11 mouse cellular contexts compared by ENCODE assay signal in the genomic region with DNA sequence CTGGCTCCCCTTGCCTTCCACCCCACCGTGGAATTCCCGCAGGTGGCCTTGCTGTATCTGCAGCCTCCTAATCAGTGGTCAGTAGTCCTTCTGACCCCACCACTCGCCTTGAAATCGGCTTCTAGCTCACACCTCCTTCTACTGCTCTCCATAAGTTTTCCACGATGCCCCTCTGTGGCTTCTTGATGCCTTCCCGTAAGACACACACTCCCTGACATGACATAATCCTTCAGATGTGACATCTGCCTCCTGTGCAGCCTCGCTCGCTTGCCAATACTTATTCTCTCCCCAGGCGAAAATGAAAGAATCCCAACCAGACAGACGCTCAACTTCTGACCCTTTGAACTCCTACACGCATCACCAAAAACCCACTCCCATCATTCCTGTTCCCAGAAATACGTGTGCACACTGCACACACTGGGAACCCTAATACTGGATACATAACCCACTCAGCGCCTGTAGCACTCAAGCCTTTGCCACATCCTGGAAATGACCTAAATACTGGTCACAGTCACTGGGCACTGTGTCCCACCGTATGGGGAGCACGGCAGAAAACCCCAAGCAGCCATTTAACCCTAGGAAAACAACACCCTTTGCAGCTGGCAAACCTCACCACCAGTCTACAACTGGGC.
DNase-seq lines count a peak whose midpoint lies in the region; ATAC-seq lines count a peak whose summit lies in the region.
"Had no signal": no experiment of that assay in that cellular context is flagged by ENCODE, and none has a peak within 500 bp of the region (broad histone marks: within the 10 kb centered on the region; RNA-seq: fewer than 3 reads in every experiment).

No protein-coding gene starts in this region.

- H3K36me3 ChIP-seq in heart, embryonic 10.5 days, result no peaks in the 10 kb centered on the region
- H3K36me3 ChIP-seq in hindbrain, embryonic 14.5 days (replicated peaks; ENCODE audit: control insufficient read depth, insufficient read depth), result no peaks in the 10 kb centered on the region
- no peaks in the 10 kb centered on the region for H3K36me3 ChIP-seq in neural tube, embryonic 14.5 days (ENCODE audit: control insufficient read depth, insufficient read depth, low read length)

- DNase-seq in heart, embryonic 10.5 days (ENCODE audit: low spot score), result no peak
- DNase-seq in heart, postnatal 25 days (ENCODE audit: low spot score), result no peak
- DNase-seq in retina, postnatal 1 day, result peak; percentile 57
- no peak for DNase-seq in retina, embryonic 14.5 days (ENCODE audit: low spot score)
- DNase-seq in hindbrain, embryonic 14.5 days (ENCODE audit: low spot score), result no peak
- no peak for DNase-seq in right cerebral cortex, postnatal 14 days
- DNase-seq: adrenal gland, postnatal 10 days; gastrocnemius, postnatal 36 days had no signal

- H3K4me3 ChIP-seq in heart, embryonic 10.5 days, result no peak overlapping the region
- H3K4me3 ChIP-seq in hindbrain, embryonic 14.5 days (replicated peaks; ENCODE audit: low read length), result no peak overlapping the region
- no peak overlapping the region for H3K4me3 ChIP-seq in neural tube, embryonic 14.5 days (ENCODE audit: low read depth, low read length)

- peak overlapping the region; percentile 47; the same call in 1 of the 2 replicates for H3K27ac ChIP-seq in heart, embryonic 10.5 days
- peak overlapping the region; percentile 43 for H3K27ac ChIP-seq in hindbrain, embryonic 14.5 days
- peak overlapping the region; percentile 44; the same call in 1 of the 2 replicates for H3K27ac ChIP-seq in neural tube, embryonic 14.5 days (ENCODE audit: low read depth, low read length)
- H3K27ac ChIP-seq: liver, embryonic 14.5 days had no signal

- WGBS in heart, embryonic 10.5 days, result 34% methylated on average over 15 of the region's 15 CpGs
- 22% methylated on average over 15 of the region's 15 CpGs for WGBS in hindbrain, embryonic 14.5 days
- 20% methylated on average over 15 of the region's 15 CpGs for WGBS in neural tube, embryonic 14.5 days

- intact Hi-C loops in heart, postnatal 25 days (cut with DNase I), result loop anchor here (5.0 kb wide), 1 partner anchor 57 kb away; no protein-coding TSS in a partner anchor

- ATAC-seq in hindbrain, embryonic 14.5 days (ENCODE audit: low FRiP score), result no peak
- no peak for ATAC-seq in neural tube, embryonic 14.5 days (ENCODE audit: low read depth)
- no peak for ATAC-seq in CD4-positive, CD25-positive, alpha-beta regulatory T cell, adult 4 months

- no peaks in the 10 kb centered on the region for H3K27me3 ChIP-seq in heart, embryonic 10.5 days (ENCODE audit: insufficient read depth, poor library complexity, severe bottlenecking)
- H3K27me3 ChIP-seq in hindbrain, embryonic 14.5 days (ENCODE audit: control insufficient read depth, insufficient read depth, low read length), result no peaks in the 10 kb centered on the region
- no peaks in the 10 kb centered on the region for H3K27me3 ChIP-seq in neural tube, embryonic 14.5 days (ENCODE audit: control insufficient read depth, insufficient read depth, low read length)

- H3K4me1 ChIP-seq in heart, embryonic 10.5 days, result peaks cover 69% of the 10 kb centered on the region
- H3K4me1 ChIP-seq in hindbrain, embryonic 14.5 days (replicated peaks; ENCODE audit: control insufficient read depth, insufficient read depth, low read length), result peaks cover 56% of the 10 kb centered on the region
- peaks cover 32% of the 10 kb centered on the region for H3K4me1 ChIP-seq in neural tube, embryonic 14.5 days (ENCODE audit: control insufficient read depth, insufficient read depth, low read length)

- no peak overlapping the region for H3K4me2 ChIP-seq in hindbrain, embryonic 14.5 days (replicated peaks)
- no peak overlapping the region; the same call in 1 of the 2 replicates for H3K4me2 ChIP-seq in neural tube, embryonic 14.5 days (ENCODE audit: low read depth, low read length)

- H3K9me3 ChIP-seq in heart, embryonic 10.5 days, result no peaks in the 10 kb centered on the region
- no peaks in the 10 kb centered on the region for H3K9me3 ChIP-seq in hindbrain, embryonic 14.5 days (ENCODE audit: control insufficient read depth, low read length)
- no peaks in the 10 kb centered on the region for H3K9me3 ChIP-seq in neural tube, embryonic 14.5 days (ENCODE audit: control insufficient read depth, low read length)

- peak overlapping the region; percentile 39; the same call in 1 of the 2 replicates for H3K9ac ChIP-seq in hindbrain, embryonic 14.5 days
- no peak overlapping the region for H3K9ac ChIP-seq in neural tube, embryonic 14.5 days (replicated peaks; ENCODE audit: low read depth, low read length)
- H3K9ac ChIP-seq: liver, embryonic 14.5 days had no signal
